Mouse (Mus musculus): ENCODE data around the gene Zfp467. TPM values are rescaled to one million over a fixed set of nuclear protein-coding genes. Genes with fewer than 3 reads are reported as not detected.

Gene Zfp467
- polyA plus RNA-seq, 1 experiment from 2014 or later: 24.7 TPM

DNA sequence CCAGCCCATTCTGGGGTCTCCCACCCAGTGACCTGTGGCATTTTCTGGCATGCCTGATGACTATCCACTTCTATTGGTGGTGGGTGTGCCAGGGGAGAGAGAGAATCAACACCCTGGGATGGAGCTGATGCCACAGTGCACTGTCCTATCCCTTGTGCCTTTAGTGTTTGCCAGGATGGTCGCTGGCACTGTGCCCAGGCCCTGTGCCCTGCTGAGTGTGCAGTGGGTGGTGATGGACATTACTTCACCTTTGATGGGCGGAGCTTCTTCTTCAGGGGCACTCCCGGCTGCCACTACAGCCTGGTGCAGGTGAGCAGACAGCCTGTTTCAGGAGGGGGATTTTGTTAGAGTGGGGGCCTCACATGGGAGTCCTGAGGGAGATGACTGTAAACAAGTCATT, 7.1 kb upstream of the Zfp467 start:
- Histone ChIP-seq H3K4me3 (no peak overlapping the region), H3K36me3 (no peaks in the 10 kb centered on the region), H3K9me3 (no peaks in the 10 kb centered on the region), H3K27ac (no peak overlapping the region), H3K9ac (no peak overlapping the region), H3K27me3 (no peaks in the 10 kb centered on the region), H3K4me2 (replicated peaks) (no peak overlapping the region), H3K4me1 (no peaks in the 10 kb centered on the region)
- no peak for ATAC-seq (ENCODE audit: low FRiP score, low read depth)
- WGBS: 73% methylated on average over 3 of the region's 3 CpGs

DNA sequence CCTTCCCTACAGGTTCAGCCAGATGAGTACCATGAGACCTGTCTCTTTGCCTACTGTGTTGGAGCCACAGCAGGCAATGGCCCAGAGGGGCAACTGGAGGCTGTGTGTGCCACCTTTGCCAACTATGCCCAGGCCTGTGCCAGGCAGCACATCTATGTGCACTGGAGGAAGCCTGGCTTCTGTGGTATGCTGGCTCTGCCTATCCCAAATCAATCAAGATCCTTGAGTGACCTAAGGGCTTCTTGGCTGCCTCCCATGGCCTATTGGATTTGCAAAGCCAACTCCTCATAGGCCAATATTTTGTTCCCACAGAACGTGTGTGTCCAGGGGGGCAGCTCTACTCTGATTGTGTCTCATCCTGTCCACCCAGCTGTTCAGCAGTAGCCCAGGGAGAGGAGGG, 6.5 kb upstream of the Zfp467 start:
- Histone ChIP-seq H3K27ac (no peak overlapping the region), H3K4me2 (replicated peaks) (no peak overlapping the region), H3K4me3 (no peak overlapping the region), H3K4me1 (no peaks in the 10 kb centered on the region), H3K9me3 (no peaks in the 10 kb centered on the region), H3K36me3 (no peaks in the 10 kb centered on the region), H3K9ac (no peak overlapping the region), H3K27me3 (no peaks in the 10 kb centered on the region)
- no peak for ATAC-seq (ENCODE audit: low FRiP score, low read depth)
- 75% methylated on average over 1 of the region's 1 CpGs for WGBS

DNA sequence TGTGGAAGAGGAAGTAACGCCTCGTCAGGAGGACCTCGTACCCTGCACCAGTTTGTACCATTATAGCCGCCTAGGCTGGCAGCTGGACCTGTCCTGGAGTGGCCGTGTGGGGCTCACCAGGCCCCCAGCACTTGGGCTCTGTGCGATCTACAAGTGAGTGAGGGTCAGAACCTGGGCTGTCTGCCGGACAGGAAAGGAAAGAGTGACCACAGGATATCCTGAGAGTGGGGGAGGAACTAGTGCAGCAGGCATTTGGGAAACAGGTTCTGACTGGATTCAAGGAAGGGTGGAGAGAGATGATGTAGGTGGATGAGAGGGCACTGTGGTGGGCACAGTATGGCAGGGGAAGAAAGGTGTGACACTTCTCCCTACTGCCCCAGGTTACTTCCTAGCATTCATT, 2.9 kb upstream of the Zfp467 start:
- Histone ChIP-seq H3K4me2 (replicated peaks) (no peak overlapping the region), H3K4me3 (no peak overlapping the region), H3K4me1 (peaks cover 10% of the 10 kb centered on the region), H3K9ac (no peak overlapping the region), H3K36me3 (no peaks in the 10 kb centered on the region), H3K27me3 (no peaks in the 10 kb centered on the region), H3K27ac (no peak overlapping the region), H3K9me3 (no peaks in the 10 kb centered on the region)
- ATAC-seq (ENCODE audit: low FRiP score, low read depth): no peak
- 74% methylated on average over 7 of the region's 7 CpGs for WGBS

DNA sequence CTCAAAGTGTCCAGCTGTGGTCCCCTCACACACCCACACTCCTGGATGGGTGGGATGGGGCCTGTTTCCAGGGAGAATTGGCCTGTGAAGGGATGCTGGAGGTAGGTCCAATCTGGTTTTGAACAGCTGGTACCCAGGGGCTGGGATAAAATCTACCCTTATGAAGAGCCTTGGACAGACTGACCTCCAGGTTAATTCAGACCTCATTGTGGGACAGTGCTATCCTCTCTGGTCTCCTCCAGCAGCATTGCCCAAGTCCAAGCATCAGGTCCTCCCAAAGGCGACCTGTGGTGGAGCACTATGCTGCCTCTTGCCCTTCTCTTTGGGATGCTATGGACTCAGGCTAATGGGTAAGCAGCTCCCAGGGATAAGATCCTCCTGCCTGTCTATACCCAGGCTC, 2.3 kb upstream of the Zfp467 start, which contains the start of gene Sspo:
TSS of gene Sspo (plus strand) at position 301 of the 400 bp plus-strand sequence.
- no peak within 1 kb of the TSS for H3K4me2 ChIP-seq (replicated peaks)
- no peaks in the 10 kb centered on the region for H3K27me3 ChIP-seq
- H3K36me3 ChIP-seq: no peaks in the 10 kb centered on the region
- H3K4me1 ChIP-seq: peaks cover 16% of the 10 kb centered on the region
- H3K4me3 ChIP-seq: no peak within 1 kb of the TSS
- H3K9ac ChIP-seq: no peak within 1 kb of the TSS
- 81% methylated on average over 1 of the region's 1 CpGs for WGBS
- no peak within 1 kb of the TSS for H3K27ac ChIP-seq
- no peaks in the 10 kb centered on the region for H3K9me3 ChIP-seq
- ATAC-seq (ENCODE audit: low FRiP score, low read depth): no peak

GRCm38 (mm10) chr6:48446896-48447295, 1.3 kb upstream of the Zfp467 start:
- Histone ChIP-seq H3K27ac (peak overlapping the region; percentile 95; the same call in 1 of the 2 replicates), H3K4me1 (peaks cover 22% of the 10 kb centered on the region), H3K9ac (no peak overlapping the region), H3K9me3 (no peaks in the 10 kb centered on the region), H3K4me3 (no peak overlapping the region), H3K4me2 (replicated peaks) (no peak overlapping the region), H3K36me3 (peaks cover 8% of the 10 kb centered on the region), H3K27me3 (no peaks in the 10 kb centered on the region)
- 74% methylated on average over 3 of the region's 3 CpGs for WGBS
- no peak for ATAC-seq (ENCODE audit: low FRiP score, low read depth)

GRCm38 (mm10) chr6:48446256-48446655, 631 bp upstream of the Zfp467 start:
- H3K4me2 ChIP-seq (replicated peaks): peak overlapping the region; percentile 82
- H3K9ac ChIP-seq: peak overlapping the region; percentile 91
- H3K27me3 ChIP-seq: no peaks in the 10 kb centered on the region
- H3K36me3 ChIP-seq: peaks cover 15% of the 10 kb centered on the region
- H3K27ac ChIP-seq: peak overlapping the region; percentile 95; the same call in 1 of the 2 replicates
- WGBS: 28% methylated on average over 3 of the region's 3 CpGs
- H3K9me3 ChIP-seq: no peaks in the 10 kb centered on the region
- H3K4me1 ChIP-seq: peaks cover 25% of the 10 kb centered on the region
- peak overlapping the region; percentile 88 for H3K4me3 ChIP-seq
- no peak for ATAC-seq (ENCODE audit: low FRiP score, low read depth)

DNA sequence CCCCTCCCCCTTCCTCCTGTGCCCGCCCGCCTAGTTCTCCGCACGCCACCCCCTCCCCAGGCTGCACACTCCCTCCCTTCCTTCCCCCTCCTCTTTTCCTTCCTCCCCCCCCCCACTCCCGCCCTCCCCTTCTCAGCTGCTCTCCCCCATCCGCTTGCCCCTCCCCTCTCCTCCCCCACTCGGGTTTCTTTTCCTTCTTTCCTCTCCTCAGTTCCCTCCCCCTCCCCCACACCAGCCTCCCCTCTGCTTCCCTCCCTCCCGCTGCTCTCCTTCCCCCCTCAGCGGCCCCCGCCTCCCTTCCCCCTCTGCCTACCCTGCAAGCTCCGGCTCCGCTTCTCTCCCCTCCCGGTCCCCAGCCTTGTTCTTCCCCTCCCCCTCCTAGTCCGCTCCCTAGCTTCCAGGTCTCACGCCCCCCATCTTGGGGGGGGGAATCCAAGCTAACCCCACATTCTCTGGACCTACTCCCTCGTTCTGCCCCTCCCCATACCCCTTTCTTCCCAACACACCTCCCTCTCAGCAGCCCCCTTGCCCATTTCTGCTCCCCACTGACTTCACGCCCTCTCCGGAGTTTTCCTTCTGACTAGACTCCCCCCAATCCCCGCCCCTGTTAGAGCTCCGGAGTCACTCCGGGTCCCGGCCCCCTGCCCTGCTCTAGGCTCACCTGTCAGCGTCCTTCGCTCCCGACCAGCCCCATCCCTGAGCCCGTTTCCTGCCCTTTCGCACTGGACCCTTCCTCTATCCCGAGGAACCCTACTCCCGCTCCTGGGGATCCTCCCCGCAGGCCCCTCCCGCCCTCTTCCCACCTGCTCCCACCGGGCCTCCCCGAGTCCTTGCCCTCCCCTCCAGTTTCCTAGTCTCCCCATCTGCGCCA, 1.1 kb downstream of the Zfp467 start:
- peak overlapping the region; percentile 95 for H3K27ac ChIP-seq
- H3K9me3 ChIP-seq: no peaks in the 10 kb centered on the region
- 1% methylated on average over 33 of the region's 34 CpGs for WGBS
- peak overlapping the region; percentile 91 for H3K9ac ChIP-seq
- peaks cover 13% of the 10 kb centered on the region for H3K27me3 ChIP-seq
- H3K36me3 ChIP-seq: peaks cover 28% of the 10 kb centered on the region
- peaks cover 42% of the 10 kb centered on the region for H3K4me1 ChIP-seq
- peak overlapping the region; percentile 88 for H3K4me3 ChIP-seq
- peak overlapping the region; percentile 82 for H3K4me2 ChIP-seq (replicated peaks)
- peak; percentile 49 for ATAC-seq (ENCODE audit: low FRiP score, low read depth)

GRCm38 (mm10) chr6:48443592-48444309, 1.9 kb downstream of the Zfp467 start:
- no peaks in the 10 kb centered on the region for H3K9me3 ChIP-seq
- WGBS: 1% methylated on average over 19 of the region's 19 CpGs
- peaks cover 36% of the 10 kb centered on the region for H3K36me3 ChIP-seq
- H3K27me3 ChIP-seq: peaks cover 21% of the 10 kb centered on the region
- peak overlapping the region; percentile 60 for H3K9ac ChIP-seq
- H3K4me2 ChIP-seq (replicated peaks): peak overlapping the region; percentile 82
- peak overlapping the region; percentile 88 for H3K4me3 ChIP-seq
- peak; percentile 85 for ATAC-seq (ENCODE audit: low FRiP score, low read depth)
- peaks cover 50% of the 10 kb centered on the region for H3K4me1 ChIP-seq
- peak overlapping the region; percentile 95 for H3K27ac ChIP-seq

GRCm38 (mm10) chr6:48440306-48441014, 5.2 kb downstream of the Zfp467 start:
- 0 out of 2 replicates have a peak overlapping the region, but pooled peaks have one; percentile 11 for H3K4me2 ChIP-seq (replicated peaks)
- no peaks in the 10 kb centered on the region for H3K9me3 ChIP-seq
- H3K36me3 ChIP-seq: peaks cover 64% of the 10 kb centered on the region
- no peak for ATAC-seq (ENCODE audit: low FRiP score, low read depth)
- H3K4me1 ChIP-seq: peaks cover 58% of the 10 kb centered on the region
- no peak overlapping the region for H3K4me3 ChIP-seq
- H3K9ac ChIP-seq: no peak overlapping the region
- no peak overlapping the region for H3K27ac ChIP-seq
- peaks cover 33% of the 10 kb centered on the region for H3K27me3 ChIP-seq
- 33% methylated on average over 14 of the region's 14 CpGs for WGBS

DNA sequence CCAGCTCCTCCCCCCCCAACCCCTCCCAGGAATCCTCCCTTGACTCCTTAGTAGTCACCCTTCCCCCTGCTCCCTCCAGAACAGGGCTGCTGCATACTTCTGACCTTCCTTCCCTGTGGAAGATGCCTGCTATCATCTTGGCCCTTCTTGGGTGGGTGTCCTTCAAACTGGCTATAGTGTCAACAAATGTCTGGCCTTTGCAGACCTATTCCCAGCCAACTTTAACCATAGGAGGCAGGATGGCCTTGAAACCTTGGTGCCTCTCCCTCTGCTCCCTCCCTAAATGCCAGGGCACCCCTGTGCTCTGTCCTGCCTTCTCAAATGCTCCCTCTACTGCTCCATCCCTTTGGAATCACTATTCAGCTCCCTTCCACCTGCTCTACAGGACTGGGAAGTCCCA, 6.0 kb downstream of the Zfp467 start:
- Histone ChIP-seq H3K9me3 (no peaks in the 10 kb centered on the region), H3K36me3 (peaks cover 64% of the 10 kb centered on the region), H3K4me2 (replicated peaks) (no peak overlapping the region), H3K9ac (0 out of 2 replicates have a peak overlapping the region, but pooled peaks have one; percentile 19), H3K4me3 (no peak overlapping the region), H3K4me1 (peaks cover 66% of the 10 kb centered on the region), H3K27ac (no peak overlapping the region), H3K27me3 (peaks cover 33% of the 10 kb centered on the region)
- ATAC-seq (ENCODE audit: low FRiP score, low read depth): no peak

- Histone ChIP-seq H3K4me2 (replicated peaks) (peak overlapping the region; percentile 15), H3K27ac (no peak overlapping the region), H3K9ac (no peak overlapping the region; the same call in 1 of the 2 replicates), H3K4me3 (peak overlapping the region; percentile 14; the same call in 1 of the 2 replicates), H3K4me1 (peaks cover 64% of the 10 kb centered on the region), H3K36me3 (peaks cover 64% of the 10 kb centered on the region), H3K27me3 (peaks cover 33% of the 10 kb centered on the region), H3K9me3 (no peaks in the 10 kb centered on the region)
- 28% methylated on average over 55 of the region's 55 CpGs for WGBS
- ATAC-seq (ENCODE audit: low FRiP score, low read depth): no peak
These were observed 7.0 kb downstream of the Zfp467 start for GRCm38 (mm10) chr6:48438475-48439125.
